Mouse (Mus musculus) kidney, adult 2 months (tissue): ENCODE data around the gene Bub3.

Experiments
- CTCF ChIP-seq: fragments of 200-500 bp; conservative IDR thresholded peaks from 2 replicates; pipeline ENCODE4 v1.5.1; 2011; ENCODE audit warnings: low read depth, mild to moderate bottlenecking, control low read depth, low read length, moderate library complexity, mixed read lengths; ENCODE audit not compliant: insufficient read depth, insufficient read length
- POLR2A ChIP-seq: fragments of 200-500 bp; IDR thresholded peaks from one replicate; pipeline ENCODE4 v1.6.1; 2011; ENCODE audit warnings: low read depth, low read length, control low read depth

DNA sequence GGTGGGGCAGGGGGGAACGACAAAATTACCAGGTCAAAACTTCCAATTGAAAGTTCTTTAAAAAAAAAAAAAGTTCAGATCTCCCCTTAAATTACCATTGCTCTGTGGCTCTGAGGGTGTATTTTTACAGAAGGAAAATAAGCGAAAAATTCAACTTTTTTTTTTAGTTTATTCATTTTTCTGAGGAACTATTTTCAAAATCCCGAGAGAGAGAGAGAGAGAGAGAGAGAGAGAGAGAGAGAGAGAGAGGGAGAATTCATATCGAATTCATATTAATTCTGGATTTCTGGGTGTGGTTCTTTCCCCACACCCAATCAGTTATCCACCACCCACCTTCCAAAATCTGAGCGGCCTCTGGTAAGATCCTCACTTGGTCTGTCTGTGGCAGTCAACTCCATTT, 15.2 kb upstream of the Bub3 start:
- TF ChIP-seq POLR2A = no peak
- no peak for TF ChIP-seq CTCF
